Mouse (Mus musculus) naive thymus-derived CD4-positive, alpha-beta T cell, adult 2 months (primary cell): Measurements from ENCODE around the gene Pgm3.

Source experiments
- DNase-seq: peaks from one replicate; pipeline ENCODE4 v3.0.0-alpha.2; 2011; ENCODE audit warnings: low read depth

The Pgm3 gene

DNA sequence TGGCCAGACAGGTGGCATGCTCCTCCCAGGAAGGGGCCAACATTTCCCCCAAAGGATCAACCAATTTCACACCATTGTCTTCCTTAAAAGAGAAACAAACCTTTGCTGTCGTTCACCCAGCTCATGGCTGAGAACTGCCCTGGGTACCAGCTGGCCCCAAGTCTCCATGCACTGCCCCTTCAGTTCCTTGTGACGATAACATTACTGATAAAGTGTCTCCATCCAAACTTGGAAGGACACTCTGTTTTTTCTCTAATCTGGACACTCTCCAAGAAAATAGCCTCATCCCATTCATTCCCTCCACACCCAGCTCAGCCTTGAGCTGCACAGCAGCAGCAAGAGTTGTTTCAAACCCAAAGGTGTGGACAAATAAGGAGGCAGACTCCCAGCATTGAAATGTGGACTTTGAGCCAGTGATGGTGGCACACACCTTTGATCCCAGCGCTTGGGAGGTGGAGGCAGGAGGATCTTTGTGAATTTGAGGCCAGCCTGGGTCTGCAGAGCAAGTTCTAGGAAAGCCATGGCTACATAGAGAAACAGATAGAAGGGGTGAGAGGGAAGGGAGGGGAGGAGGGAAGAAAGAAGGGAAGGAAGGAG lies 2.2 kb downstream of the Pgm3 start:
- no peak for DNase-seq

DNA sequence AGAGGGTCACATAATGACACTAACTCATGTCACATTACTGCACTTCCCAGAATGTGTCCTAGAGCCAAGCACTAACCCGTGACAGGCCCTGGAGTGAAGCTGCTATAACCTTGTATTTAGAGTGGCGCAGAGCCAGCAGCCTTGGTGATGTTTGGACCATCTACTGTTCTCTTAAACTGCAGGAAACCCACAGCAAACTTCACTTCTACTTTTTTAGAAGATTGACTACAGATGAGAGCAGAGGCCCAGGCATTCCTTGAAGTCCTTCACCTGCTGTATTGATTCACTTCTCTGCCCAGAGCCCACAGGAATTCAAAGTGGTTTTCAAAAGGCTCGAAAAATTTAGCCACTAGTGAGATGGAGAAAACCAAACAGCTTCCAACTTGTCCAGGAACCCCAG lies 11.1 kb downstream of the Pgm3 start:
- DNase-seq, result no peak

DNA sequence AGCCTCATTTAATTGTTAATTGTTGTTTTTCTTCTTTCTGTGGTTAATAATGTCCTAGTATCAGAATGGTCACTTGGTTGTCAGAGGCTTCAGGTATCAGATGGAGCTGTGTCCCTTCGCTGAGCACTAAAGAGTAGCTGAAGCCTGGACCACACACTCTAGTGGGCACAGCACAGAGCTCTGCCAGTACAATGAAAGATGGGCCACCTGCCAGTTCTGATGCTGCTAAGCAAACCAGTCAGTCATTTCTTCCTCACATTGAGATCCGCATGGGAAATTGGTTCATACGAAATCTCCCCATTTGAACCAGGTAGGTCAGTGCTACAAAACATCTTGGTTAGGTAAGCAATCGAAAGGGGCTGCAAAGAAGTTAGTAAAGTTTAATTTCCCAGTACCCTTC lies 17.0 kb downstream of the Pgm3 start:
- no peak for DNase-seq

DNA sequence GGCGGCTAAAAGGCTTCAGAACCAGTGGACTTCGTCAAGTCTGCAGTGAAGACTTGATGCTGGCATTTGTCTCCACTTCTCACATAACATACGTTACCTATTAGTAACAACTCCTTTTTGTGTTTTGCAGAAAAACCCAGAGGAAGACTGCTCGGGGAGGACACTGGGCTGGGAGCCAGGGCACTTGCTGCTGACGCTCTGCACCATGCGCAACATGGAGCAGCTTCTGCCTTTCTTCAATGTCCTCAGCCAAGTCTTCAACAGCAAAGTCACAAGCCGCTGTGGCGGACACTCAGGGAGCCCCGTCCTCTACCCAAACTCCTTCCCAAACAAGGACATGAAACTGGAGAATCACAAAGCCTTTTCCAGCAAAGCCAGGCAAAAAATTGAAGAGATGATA lies 17.8 kb downstream of the Pgm3 start:
- DNase-seq, result no peak

DNA sequence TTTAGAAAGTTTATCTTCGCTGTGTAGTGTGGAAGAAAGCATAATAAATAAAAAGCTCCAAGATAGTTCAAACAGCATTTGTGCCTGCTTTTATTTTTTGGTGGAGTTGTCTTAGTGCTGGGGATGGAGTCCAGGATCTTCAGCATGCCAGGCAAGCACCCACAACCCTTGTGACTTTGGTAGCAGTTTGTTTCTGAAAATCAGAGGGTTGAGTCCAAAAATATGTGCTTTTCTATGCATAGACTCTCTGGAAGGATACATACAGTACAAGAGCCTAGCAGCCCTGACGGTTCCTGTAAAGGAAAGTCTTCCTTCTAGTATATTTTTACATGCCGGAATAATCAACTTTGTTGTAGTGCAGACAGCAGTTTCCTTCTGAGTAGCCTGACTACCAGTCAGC lies 20.9 kb downstream of the Pgm3 start:
- DNase-seq, result no peak

DNA sequence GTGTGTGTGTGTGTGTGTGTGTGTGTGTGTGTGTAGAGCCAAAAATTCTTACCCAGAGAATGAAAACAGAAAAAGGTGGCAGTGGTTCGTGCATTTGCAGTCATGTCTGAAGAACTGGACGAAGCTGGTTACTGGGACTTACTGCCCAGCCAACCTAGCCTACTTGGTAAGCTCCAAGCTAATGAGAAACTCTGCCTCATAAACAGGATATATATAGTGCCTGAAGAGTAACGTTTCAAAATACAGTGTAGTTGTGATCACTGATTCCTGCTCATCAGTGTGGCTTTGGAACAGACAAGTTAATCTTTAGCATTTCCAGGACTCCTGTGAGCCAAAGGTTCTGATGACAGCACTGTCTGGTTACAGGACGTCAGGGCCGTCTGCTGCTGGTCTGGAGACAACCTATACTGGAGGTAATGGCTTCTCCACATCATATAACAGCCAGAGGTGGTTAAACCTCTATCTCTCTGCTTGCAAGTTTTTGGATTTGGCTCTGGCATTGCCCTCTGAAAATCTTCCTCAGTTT lies 21.9 kb downstream of the Pgm3 start:
- DNase-seq, result no peak

DNA sequence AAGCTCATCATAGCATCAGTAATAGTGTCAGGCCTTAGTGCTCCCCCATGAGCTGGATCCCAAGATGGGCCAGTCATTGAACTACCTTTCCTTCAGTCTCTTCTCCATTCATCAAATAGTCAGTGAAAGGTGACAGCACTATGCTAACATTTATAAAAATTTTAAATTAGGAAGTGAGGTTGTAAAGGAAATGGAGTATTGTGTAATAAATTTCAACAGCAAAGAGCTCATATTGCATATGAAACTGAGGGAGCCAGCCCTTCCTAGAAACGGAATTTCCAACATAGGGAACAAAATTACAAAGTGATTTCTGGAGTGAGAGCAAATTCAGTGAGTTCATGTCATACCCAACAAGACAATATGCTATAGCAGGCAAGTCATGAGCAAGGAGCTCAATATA lies 27.1 kb downstream of the Pgm3 start:
- no peak for DNase-seq

DNA sequence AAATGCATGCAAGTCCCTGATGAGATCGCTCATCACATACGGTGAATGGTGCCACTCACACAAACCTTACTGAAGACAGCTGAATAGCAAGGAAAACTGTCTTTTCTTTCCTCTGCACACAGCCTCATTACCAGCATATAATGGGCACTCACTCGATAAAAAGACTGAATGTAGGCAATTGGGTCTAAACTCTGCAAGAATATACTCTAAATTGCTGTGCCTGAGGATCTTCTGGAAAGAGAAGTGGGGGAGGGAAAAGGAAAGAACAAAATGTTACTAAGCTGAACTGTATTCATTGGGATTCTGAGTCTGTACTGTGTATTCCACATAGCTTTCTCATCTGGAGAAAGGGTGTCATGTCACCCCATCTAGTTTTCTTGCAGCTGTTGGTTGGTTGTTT lies 28.2 kb downstream of the Pgm3 start:
- no peak for DNase-seq

DNA sequence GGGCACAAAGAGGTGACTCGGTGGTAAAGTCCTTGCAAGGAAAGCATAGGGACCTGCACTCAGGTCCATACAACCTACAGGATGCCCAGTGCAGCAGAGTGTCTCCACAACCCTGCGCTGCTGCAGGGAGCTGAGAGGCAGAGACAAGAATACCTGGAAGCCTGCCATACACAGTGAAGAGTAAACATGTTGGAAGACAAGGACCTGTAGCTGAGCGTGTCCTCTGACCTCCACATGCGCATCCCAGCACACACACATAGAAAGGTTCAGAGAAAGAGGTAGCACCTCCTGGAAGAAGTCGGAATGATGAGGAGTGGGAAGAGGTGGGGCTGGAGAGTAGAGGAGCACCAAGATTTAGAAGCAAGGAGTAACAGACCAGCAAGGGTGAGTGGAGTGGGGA lies 37.6 kb downstream of the Pgm3 start:
- no peak for DNase-seq

DNA sequence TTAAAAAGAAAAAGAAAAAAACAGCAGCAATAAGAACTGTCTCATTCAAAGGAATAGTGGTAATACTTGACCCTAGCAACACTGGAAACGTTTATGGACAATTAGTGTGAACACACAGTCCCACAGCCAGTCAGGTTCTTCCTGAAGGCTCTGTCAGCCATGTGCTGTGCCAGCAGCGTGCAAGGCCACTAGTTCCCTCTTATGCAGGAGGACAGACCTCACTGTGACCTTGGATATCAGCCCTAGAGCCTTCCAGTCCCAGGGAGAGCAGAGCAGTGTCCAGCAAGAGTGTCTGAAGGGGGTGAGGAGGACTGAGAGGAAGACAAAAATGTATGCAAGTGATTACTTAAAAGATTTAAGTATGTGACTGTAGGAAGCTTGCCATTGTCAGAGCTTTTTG lies 46.0 kb downstream of the Pgm3 start:
- no peak for DNase-seq

DNA sequence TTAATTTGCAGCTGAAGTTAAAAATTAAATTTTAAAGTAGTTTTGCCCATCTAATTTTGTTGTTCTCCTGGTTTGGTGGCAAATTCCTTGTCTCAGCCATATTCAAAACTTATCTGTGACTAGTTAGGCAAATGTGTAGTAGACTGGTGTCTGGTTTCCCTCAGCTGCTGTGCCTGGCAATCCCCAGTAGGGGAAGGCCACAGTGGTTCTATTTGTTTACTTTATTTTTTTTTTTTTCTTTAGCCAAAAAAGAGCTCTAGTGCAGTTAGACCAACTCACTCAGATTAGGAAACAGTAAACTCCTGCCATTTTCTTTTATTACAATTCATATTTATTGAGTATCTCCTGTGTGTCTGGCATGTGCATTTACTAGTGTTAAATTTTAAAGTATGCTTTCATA lies 49.3 kb downstream of the Pgm3 start:
- no peak for DNase-seq

DNA sequence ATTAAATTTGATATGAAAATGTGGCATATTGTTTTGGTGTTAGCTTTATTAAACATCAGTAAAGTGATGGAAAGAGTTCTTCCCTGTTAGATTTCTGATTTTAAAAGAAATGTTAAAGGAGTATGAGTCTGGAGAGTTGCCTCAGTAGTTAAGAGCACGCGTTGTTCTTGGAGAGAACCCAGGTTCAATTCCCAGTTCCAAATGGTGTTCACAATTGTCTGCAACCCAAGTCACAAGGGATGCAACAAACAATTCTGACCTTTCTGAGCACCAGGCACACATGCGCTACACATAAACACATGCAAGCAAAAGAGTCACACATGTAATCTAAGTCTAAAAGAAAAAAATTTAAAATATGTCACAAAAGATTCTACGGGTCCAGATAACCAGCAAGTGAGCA lies 56.8 kb downstream of the Pgm3 start:
- no peak for DNase-seq

DNA sequence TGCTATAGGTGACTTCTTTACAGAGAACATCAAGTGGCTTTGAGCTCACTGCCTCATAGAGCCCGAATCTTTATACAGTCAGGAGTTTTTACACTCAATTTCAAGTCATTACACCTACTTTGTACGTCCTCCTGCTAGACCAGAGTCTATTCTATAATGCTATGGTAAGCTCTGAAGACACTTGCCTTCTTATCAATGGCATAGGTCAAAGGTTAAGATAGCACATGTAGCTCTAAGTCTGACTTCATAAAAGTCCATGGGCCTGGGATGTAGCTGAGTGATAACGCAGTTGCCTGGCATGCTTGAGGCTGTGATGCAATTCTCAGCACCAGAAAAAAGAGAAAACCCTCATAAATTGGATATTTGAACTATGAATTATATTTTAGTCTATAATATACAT lies 57.3 kb downstream of the Pgm3 start:
- no peak for DNase-seq

DNA sequence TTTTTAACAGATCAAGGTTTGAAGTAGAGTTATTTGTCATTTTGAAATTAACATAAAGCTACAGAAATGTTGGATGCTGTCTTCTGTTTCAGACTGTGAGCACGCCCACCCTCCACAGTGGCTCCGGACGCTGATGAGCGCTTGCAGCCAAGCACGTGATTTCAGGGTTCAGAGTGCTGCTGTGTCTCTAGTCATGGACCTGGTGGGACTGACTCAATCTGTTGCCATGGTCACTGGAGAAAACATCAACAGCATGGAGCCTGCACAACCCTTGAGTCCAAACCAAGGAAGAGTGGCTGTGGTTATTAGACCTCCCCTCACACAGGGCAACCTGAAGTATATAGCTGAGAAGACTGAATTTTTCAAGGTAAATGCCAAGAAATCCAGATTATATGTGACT lies 57.9 kb downstream of the Pgm3 start:
- DNase-seq, result no peak

DNA sequence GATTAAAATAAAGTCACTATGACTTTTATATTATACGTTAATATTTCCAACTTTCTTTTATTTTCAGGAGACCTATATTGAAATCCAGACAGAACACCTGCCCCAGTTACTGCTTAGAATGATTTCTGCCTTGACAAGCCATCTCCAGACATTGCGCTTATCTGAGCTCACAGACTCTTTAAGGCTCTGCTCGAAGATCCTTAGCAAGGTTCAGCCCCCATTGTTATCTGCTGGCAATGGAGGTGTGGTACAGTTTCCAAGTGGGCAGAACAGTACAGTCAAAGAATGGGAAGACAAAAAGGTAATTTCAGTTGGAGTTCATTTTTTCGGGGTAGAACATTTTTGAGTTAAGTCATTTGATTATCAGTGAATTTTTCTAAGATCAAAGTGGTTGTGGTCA lies 64.2 kb downstream of the Pgm3 start:
- no peak for DNase-seq
